Mouse (Mus musculus) left cerebral cortex, adult 9 months (tissue): ENCODE results near the gene Zc3h18.

Experiments
- DNase-seq, 2 experiments: peaks; one replicate each; pipeline ENCODE4 v3.0.0; 2022; ENCODE audit warnings: low spot score in 2 of 2

The Zc3h18 gene

GRCm38 (mm10) chr8:122393717-122394116, 17.3 kb downstream of the Zc3h18 start:
- no peak for DNase-seq

GRCm38 (mm10) chr8:122395291-122395690, 18.9 kb downstream of the Zc3h18 start:
- DNase-seq: no peak

GRCm38 (mm10) chr8:122398186-122398585, 21.8 kb downstream of the Zc3h18 start:
- DNase-seq: no peak

GRCm38 (mm10) chr8:122405146-122405805, 28.9 kb downstream of the Zc3h18 start:
- no peak for DNase-seq

- DNase-seq: no peak
Observed at GRCm38 (mm10) chr8:122407678-122408077, 31.3 kb downstream of the Zc3h18 start.

GRCm38 (mm10) chr8:122414311-122414710, 37.9 kb downstream of the Zc3h18 start:
- DNase-seq: no peak

DNA sequence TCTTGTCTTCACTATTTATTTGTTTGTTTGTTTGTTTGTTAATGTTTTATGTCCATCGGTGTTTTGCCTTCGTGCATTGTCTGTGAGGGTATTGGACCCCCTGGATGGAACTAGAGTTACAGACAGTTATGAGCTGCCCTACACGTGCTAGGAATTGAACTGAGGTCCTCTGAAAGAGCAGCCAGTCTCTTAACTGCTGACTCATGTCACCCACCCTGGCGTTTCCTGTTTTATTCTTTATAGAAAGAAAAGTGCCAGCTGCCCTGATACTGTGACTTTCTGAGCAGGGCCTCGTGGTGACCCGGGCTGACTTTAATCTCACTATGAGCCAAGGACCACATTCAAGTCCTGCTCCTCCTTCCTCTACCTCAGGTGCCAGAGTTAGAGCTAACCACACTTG, 39.1 kb downstream of the Zc3h18 start:
- DNase-seq: no peak

DNA sequence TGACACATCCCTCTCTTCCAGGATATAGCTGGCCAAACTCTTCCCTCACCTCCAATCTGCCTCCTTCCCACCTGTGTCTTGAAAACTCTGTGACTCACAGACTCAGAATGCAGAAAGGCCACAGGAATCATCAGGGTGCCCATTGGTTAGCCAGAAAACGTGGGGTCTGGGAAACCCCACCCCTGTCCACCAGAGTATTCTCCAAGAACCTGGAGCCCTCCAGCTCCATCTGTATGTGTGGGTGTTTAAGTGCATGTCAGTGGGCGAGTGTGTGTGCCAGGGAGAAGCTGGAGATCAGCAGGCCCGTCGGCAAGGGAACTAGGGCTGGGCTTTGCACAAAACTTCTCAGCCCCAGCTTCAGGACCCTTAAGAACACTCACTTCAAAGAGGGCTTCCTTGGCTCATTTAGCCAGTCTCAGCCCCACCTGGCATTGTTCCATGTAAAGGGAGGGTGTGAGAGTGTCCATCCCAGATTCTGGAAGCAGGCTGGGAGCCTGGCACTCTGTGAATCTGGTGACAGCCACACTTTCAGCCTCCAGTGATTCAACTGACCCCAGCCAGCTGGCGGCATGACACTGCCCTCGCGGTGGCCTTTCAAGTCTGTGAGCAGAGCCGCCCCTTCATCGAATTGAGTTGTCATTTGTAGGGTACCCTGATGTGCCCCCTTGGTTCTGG, 43.6 kb downstream of the Zc3h18 start:
- DNase-seq: peak in 1 of 2 experiments; percentile 67

DNA sequence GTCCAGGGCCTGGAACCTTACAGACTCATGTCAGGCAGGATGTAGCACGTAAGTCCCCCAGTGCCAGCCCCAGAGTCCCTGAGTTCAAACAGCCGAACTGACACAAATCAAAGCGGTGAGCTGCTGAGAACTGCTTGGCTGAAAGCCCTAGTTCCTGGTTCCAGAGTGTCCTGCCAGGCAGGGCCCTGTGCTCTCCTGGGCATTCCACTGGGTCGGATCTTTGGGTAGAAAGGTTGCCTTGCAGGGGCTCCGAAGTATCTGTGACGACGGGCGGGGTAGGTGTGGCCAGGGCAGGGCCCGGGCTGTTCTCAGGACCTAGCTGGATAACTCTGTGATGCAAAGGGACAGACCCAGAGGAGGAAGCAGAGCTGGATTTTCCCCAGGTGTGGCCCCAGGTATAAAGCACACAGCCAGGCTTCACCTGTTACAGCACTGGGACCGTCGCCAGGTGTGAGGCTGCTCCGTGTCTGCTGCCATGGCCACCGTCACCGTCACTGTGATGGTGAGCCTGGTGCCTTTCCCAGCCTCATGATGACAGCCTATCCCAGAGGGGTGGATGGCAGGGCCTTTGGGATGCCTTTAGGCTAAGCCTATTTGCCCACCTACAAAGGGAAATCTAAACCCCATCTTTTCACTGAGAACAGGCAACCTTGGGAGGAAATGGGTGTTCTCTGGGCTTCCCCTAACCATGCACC, 45.1 kb downstream of the Zc3h18 start, which contains the start of gene Il17c:
Il17c (plus strand) TSS at position 645 of the 695 bp plus-strand sequence.
- no peak for DNase-seq

GRCm38 (mm10) chr8:122423217-122423616, 46.8 kb downstream of the Zc3h18 start:
- DNase-seq: no peak

- no peak for DNase-seq
Observed at GRCm38 (mm10) chr8:122423659-122424058, 47.2 kb downstream of the Zc3h18 start.

DNA sequence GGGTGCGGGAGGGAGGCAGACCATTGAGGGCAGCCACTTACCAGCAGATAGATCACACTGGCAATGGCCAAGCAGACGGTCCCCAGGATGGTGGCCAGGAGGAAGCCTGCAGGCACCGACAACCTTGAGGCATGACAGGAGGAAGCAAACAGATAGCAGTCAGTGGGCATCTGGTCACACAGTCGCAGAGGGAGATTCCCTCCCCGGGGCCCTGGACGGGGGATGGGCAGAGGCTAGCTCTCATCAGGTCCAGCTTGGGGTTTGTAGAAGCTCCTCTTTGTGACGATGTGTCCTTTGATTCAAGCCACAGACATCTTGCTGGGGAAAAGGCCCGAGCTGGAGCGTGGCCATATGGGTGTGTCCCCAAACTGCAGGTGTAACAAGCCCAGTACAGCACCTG, 49.7 kb downstream of the Zc3h18 start:
- no peak for DNase-seq

GRCm38 (mm10) chr8:122427607-122428006, 51.2 kb downstream of the Zc3h18 start:
- no peak for DNase-seq

GRCm38 (mm10) chr8:122428163-122428562, 51.8 kb downstream of the Zc3h18 start:
- no peak for DNase-seq

- DNase-seq: no peak
Observed at GRCm38 (mm10) chr8:122430058-122430636, 53.7 kb downstream of the Zc3h18 start.

GRCm38 (mm10) chr8:122430646-122431045, 54.2 kb downstream of the Zc3h18 start:
- DNase-seq: no peak

DNA sequence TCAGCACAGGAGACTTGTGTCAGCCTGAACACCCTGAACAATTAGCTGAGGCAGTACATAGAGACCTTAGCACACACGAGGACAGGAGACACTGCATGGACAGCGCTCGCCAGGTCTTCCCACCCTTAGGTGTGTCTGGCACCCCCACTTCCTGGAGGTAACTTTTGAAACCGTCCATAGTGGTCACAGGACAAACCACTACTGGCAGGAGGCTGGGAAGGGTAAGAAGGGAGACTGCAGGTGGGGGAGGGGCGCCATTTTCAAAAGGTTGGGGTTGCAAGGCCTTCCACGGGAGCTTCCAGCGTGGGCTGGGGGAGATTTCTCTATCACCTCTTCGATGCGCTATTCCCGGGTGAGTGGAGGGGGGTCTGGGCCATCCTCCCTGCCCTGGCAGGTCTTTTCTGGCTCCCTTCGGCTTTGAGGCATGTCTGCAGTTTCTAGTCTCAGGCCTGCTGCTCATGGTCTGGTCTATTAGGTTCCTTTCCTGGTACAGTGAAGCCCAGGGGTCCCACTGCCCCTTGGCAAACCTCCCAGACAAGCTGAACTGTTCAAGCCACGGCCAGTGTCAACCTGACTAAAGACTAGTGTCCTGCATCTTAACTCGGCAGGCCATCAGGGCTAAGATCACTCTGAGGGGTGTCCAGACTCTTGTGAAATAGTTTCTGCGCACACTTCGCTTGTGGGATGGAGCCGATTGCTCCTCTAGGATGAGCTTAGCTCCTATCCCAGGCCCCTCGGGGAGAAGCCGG, 55.5 kb downstream of the Zc3h18 start:
- no peak for DNase-seq

DNA sequence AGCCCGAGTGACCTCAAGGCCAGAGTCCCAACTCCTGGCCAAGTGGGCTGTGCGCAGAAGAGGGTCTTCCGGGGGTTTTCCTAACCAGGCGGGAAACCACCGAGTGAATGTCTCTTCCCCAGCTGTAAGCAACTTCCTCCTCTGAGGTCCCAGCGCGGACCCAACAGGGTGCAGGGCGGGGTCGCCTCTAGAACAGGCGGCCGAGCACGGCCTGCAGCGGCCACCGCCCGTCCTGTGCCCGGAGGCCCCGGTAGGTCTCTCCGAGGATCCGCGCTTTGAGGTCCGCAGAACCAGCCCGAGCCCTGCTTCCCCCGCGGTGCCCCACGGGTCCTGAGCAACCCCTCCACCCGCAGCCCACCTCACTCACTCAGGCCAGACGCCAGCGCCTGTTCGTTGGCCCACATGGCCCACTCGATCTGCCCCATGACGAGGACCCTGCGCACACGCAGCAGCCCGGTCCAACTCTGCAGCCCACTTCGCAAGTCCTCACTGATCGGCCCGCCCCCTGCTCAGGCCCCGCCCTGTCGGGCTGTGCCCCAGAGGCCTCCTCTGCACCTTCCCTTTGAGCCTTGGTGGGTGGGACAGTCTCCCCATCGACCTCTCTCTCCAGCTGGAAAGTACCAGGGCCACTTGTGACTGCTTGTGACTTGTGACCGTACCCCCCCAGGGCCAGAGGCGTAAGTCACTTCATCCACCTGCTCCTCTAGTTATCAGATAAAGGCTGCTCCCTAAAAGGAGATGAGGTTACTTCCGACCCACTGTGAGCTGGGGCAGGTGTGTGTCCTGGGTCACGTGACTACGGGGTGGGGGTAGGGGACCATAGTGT, 56.2 kb downstream of the Zc3h18 start, which contains the start of gene Cyba:
Cyba (minus strand) TSS at position 488 of the 826 bp plus-strand sequence.
- DNase-seq: no peak

- no peak for DNase-seq
Observed at GRCm38 (mm10) chr8:122433269-122433905, 57.0 kb downstream of the Zc3h18 start.

DNA sequence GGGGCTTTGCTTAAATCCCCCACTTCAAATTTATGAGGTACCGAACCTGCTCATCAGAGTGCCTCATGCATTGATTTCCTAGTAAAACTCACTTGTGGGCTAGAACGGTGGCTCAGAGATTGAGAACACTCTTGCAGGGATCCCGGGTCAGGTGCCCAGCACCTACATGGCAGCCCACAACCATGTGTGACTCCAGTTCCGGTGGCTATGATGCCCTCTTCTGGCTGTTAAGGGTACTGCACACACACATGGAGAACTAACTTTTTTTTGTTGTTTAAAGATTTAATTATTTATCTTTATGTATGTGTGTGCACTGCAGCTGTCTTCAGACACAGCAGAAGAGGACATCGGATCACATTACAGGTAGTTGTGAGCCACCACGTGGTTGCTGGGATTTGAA, 59.0 kb downstream of the Zc3h18 start:
- no peak for DNase-seq
